Mouse (Mus musculus): ENCODE results near the gene Kcnh4.
A peak's percentile ranks its signal among the peaks of the same experiment; 100 is the strongest.

The Kcnh4 gene

DNA sequence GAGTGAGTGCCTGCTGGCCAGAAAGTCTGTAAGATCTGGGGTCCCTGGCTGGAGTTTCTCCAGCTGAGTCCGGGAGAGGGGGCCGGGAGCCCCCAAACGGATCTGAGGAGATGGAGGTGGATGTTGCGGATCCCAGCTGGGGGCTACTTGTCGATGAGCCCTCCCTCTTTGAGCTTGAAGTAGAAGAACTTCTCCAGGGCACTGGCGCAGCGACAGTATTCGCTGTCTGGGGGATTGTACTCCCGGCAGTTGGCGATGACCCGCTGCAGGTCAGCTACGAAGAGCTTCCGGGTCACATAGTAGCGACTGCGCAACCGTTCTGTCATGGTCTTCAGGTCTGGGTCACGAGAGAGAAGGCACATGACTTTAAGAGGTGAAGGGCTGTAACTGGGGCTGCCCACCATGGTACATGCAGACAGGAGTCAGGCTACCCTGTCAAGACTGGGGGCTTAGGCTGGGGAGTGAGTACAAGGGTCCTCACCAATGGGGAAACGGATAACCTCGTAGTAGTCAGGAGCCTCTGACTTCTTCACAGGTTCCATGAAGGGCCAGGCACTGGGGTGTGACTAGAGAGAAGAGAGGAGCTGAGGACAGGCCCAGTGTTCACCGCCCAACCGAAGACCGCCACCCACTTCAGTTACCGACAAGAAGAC, 54.5 kb downstream of the Kcnh4 start:
- no peak for DNase-seq

GRCm38 (mm10) chr11:100703851-100704531, 55.8 kb downstream of the Kcnh4 start, which contains the start of gene Dhx58:
Gene Dhx58 (minus strand): TSS chr11:100704271.
- no peak for DNase-seq

- no peak for DNase-seq
Observed at GRCm38 (mm10) chr11:100703366-100703765, 56.4 kb downstream of the Kcnh4 start.

DNA sequence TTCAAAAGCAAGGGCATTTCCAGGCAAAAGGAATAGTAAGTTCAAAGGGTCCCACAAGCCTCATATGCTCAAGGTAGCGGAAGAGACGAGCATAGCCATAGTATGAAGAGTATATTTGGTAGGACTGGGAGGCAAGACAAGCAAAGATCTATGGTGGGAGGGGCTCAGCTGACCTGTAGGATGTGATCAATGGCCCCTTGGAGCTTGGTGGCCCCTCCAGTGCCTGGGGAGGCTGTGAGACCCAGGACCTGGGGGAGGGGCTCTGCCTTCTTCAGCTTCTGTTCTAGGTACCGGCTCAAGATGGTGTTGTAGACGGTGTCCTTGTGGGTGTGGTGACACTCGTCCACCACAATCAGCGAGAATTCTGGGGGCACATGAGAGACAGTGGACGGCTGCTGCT, 56.8 kb downstream of the Kcnh4 start:
- no peak for DNase-seq

GRCm38 (mm10) chr11:100702081-100702851, 57.5 kb downstream of the Kcnh4 start:
- DNase-seq = peak; percentile 74 to 75

- no peak for DNase-seq
Observed at GRCm38 (mm10) chr11:100701301-100701700, 58.4 kb downstream of the Kcnh4 start.

GRCm38 (mm10) chr11:100700710-100701109, 59.0 kb downstream of the Kcnh4 start:
- DNase-seq = no peak

DNA sequence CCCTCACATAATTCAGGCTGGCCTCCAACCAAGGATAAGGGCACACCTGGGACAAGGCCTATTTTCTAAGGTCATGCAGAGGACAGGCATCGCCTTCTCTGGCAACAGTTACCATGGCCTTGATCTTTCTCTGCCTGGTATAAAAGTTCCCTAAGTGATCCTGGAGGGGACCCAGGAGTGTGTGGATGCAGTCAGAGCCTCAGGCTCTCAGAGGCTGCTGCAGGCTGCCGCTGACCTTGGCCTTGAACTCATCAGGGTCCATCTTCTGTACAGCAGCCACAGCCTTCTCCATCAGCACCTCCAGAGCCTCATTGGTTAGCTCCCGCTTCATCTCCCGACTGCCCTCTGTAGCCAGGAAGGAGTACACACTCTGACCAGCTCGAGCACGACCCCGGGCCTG, 61.8 kb downstream of the Kcnh4 start:
- no peak for DNase-seq

- peak; percentile 69 to 78 for DNase-seq
Observed at GRCm38 (mm10) chr11:100694926-100695325, 64.8 kb downstream of the Kcnh4 start.

DNA sequence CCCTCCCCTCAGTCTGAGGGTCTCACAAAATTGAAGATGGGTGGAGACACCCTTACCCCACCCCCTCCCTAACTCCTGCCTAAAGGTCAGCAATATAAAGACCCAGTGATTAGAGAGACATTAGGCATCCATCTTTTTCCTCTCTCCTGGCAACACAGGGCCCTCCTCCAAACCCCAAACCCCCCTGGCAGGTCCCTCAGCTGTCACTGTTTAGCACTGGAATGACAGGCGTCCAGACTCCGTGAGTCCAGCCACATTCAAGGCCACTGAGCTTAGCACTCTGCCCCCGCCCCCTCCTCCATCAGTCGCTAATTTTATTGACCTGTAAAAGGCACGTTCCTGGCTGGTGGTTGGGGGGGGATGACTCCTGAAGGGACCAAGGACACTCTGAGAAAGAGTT, 66.6 kb downstream of the Kcnh4 start:
- DNase-seq = no peak

DNA sequence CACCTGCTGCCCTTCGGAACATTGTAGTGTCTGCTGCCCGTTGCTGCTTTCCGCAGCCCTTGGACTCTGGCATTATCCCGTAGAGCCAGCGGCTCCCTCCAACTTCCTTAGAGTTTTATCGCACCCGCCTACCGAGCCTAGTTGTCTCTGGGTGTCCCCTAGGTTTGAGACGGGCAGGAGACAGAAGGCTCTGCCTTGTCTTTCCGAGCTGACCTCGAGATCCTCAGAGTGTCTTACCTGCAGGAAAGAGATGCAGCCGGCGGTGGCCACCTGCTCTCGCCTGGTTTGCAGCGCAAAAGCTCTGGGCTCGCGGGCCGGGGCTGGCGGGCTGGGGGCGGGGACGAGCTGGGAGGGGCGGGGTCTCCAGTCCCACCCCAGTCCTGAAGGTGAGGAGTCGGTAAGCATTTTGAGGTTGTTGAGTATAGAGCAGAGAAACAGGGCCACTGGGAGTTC, 67.6 kb downstream of the Kcnh4 start, which contains the start of gene Zfp385c:
Zfp385c (minus strand) TSS at position 292 of the 453 bp plus-strand sequence.
- no peak for DNase-seq

DNA sequence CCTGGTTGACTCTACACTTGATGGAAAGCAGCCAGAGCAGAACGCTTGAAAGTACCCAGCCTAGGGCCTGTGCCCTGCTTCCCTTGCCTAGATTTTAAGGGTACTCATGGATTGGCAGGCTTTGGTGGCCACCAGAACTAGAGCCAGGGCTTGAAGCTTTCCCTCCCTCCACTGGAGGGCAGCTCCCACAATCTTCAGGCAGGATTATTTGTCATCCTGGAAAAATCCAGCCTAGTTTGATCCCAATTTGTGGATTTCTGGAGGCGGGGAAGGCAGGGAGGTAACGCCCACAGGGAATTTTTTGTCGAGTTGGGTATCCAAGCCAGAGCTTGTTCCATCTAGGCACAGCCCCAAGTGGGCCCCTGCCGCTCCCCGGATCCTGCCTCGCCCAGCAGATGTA, 69.4 kb downstream of the Kcnh4 start:
- DNase-seq = no peak
